Mouse (Mus musculus): ENCODE measurements around the gene Use1.

- no peak for TF ChIP-seq CTCF (conservative IDR thresholded peaks at IDR 0.05; ENCODE audit: insufficient read depth, insufficient read length, low read depth, low read length)
- no peak for TF ChIP-seq POLR2A (IDR thresholded peaks at IDR 0.05; ENCODE audit: low read depth, low read length)
Measured at GRCm38 (mm10) chr8:71403107-71403885, 36.6 kb downstream of the Use1 start.

Data from kidney, adult 2 months (tissue).